Mouse (Mus musculus): ENCODE measurements around the gene Pex14. TPM values are rescaled to one million over a fixed set of nuclear protein-coding genes. Genes with fewer than 3 reads are reported as not detected.

Pex14 gene
- polyA plus RNA-seq, 1 experiment = not detected

- no peak overlapping the region for H3K4me3 ChIP-seq (ENCODE audit: insufficient read depth, low read depth, low read length)
- no peak overlapping the region for H3K27ac ChIP-seq (ENCODE audit: insufficient read depth, low read depth, low read length)
- WGBS = 78% methylated on average over 24 of the region's 24 CpGs
- peaks cover 27% of the 10 kb centered on the region for H3K4me1 ChIP-seq (ENCODE audit: control insufficient read depth, insufficient read depth, low read length)
- TF ChIP-seq POLR2A (IDR thresholded peaks at IDR 0.05; ENCODE audit: insufficient read depth, low read depth, low read length) = no peak
- no peak for TF ChIP-seq CTCF (IDR thresholded peaks at IDR 0.05; ENCODE audit: insufficient read depth, low read depth, low read length)
Measured at GRCm38 (mm10) chr4:148985541-148986476, 113.9 kb downstream of the Pex14 start.

- 72% methylated on average over 19 of the region's 19 CpGs for WGBS
- H3K4me1 ChIP-seq (ENCODE audit: control insufficient read depth, insufficient read depth, low read length) = peaks cover 28% of the 10 kb centered on the region
- no peak overlapping the region for H3K4me3 ChIP-seq (ENCODE audit: insufficient read depth, low read depth, low read length)
- TF ChIP-seq CTCF (IDR thresholded peaks at IDR 0.05; ENCODE audit: insufficient read depth, low read depth, low read length) (no peak), POLR2A (IDR thresholded peaks at IDR 0.05; ENCODE audit: insufficient read depth, low read depth, low read length) (no peak)
- H3K27ac ChIP-seq (ENCODE audit: insufficient read depth, low read depth, low read length) = no peak overlapping the region
Measured at GRCm38 (mm10) chr4:148984701-148985540, 114.8 kb downstream of the Pex14 start.

GRCm38 (mm10) chr4:148982274-148982673 lies 117.4 kb downstream of the Pex14 start:
- peaks cover 44% of the 10 kb centered on the region for H3K4me1 ChIP-seq (ENCODE audit: control insufficient read depth, insufficient read depth, low read length)
- H3K4me3 ChIP-seq (ENCODE audit: insufficient read depth, low read depth, low read length) = no peak overlapping the region
- TF ChIP-seq POLR2A (IDR thresholded peaks at IDR 0.05; ENCODE audit: insufficient read depth, low read depth, low read length) = no peak
- no peak for TF ChIP-seq CTCF (IDR thresholded peaks at IDR 0.05; ENCODE audit: insufficient read depth, low read depth, low read length)
- no peak overlapping the region for H3K27ac ChIP-seq (ENCODE audit: insufficient read depth, low read depth, low read length)
- WGBS = 90% methylated on average over 6 of the region's 6 CpGs

- WGBS = 88% methylated on average over 11 of the region's 11 CpGs
- Histone ChIP-seq H3K27ac (ENCODE audit: insufficient read depth, low read depth, low read length) (no peak overlapping the region), H3K4me1 (ENCODE audit: control insufficient read depth, insufficient read depth, low read length) (peaks cover 35% of the 10 kb centered on the region), H3K4me3 (ENCODE audit: insufficient read depth, low read depth, low read length) (no peak overlapping the region)
- TF ChIP-seq CTCF (IDR thresholded peaks at IDR 0.05; ENCODE audit: insufficient read depth, low read depth, low read length) (no peak), POLR2A (IDR thresholded peaks at IDR 0.05; ENCODE audit: insufficient read depth, low read depth, low read length) (no peak)
Measured at GRCm38 (mm10) chr4:148979837-148980236, 119.8 kb downstream of the Pex14 start.

GRCm38 (mm10) chr4:148978926-148979325 lies 120.8 kb downstream of the Pex14 start:
- Histone ChIP-seq H3K4me1 (ENCODE audit: control insufficient read depth, insufficient read depth, low read length) (peaks cover 33% of the 10 kb centered on the region), H3K27ac (ENCODE audit: insufficient read depth, low read depth, low read length) (no peak overlapping the region), H3K4me3 (ENCODE audit: insufficient read depth, low read depth, low read length) (no peak overlapping the region)
- TF ChIP-seq POLR2A (IDR thresholded peaks at IDR 0.05; ENCODE audit: insufficient read depth, low read depth, low read length) (no peak), CTCF (IDR thresholded peaks at IDR 0.05; ENCODE audit: insufficient read depth, low read depth, low read length) (no peak)
- 91% methylated on average over 11 of the region's 11 CpGs for WGBS

- Histone ChIP-seq H3K4me1 (ENCODE audit: control insufficient read depth, insufficient read depth, low read length) (peaks cover 30% of the 10 kb centered on the region), H3K4me3 (ENCODE audit: insufficient read depth, low read depth, low read length) (no peak overlapping the region), H3K27ac (ENCODE audit: insufficient read depth, low read depth, low read length) (no peak overlapping the region)
- 39% methylated on average over 9 of the region's 9 CpGs for WGBS
- TF ChIP-seq CTCF (IDR thresholded peaks at IDR 0.05; ENCODE audit: insufficient read depth, low read depth, low read length) (no peak), POLR2A (IDR thresholded peaks at IDR 0.05; ENCODE audit: insufficient read depth, low read depth, low read length) (no peak)
Measured at GRCm38 (mm10) chr4:148978221-148978855, 121.3 kb downstream of the Pex14 start.

GRCm38 (mm10) chr4:148974833-148975232 lies 124.8 kb downstream of the Pex14 start:
- Histone ChIP-seq H3K27ac (ENCODE audit: insufficient read depth, low read depth, low read length) (no peak overlapping the region), H3K4me1 (ENCODE audit: control insufficient read depth, insufficient read depth, low read length) (peaks cover 30% of the 10 kb centered on the region), H3K4me3 (ENCODE audit: insufficient read depth, low read depth, low read length) (no peak overlapping the region)
- WGBS = 67% methylated on average over 7 of the region's 7 CpGs
- TF ChIP-seq POLR2A (IDR thresholded peaks at IDR 0.05; ENCODE audit: insufficient read depth, low read depth, low read length) (no peak), CTCF (IDR thresholded peaks at IDR 0.05; ENCODE audit: insufficient read depth, low read depth, low read length) (no peak)

- H3K27ac ChIP-seq (ENCODE audit: insufficient read depth, low read depth, low read length) = no peak overlapping the region
- 84% methylated on average over 14 of the region's 14 CpGs for WGBS
- no peak overlapping the region for H3K4me3 ChIP-seq (ENCODE audit: insufficient read depth, low read depth, low read length)
- H3K4me1 ChIP-seq (ENCODE audit: control insufficient read depth, insufficient read depth, low read length) = peaks cover 26% of the 10 kb centered on the region
- TF ChIP-seq CTCF (IDR thresholded peaks at IDR 0.05; ENCODE audit: insufficient read depth, low read depth, low read length) (no peak), POLR2A (IDR thresholded peaks at IDR 0.05; ENCODE audit: insufficient read depth, low read depth, low read length) (no peak)
Measured at GRCm38 (mm10) chr4:148973387-148973786, 126.3 kb downstream of the Pex14 start.
